Mouse (Mus musculus) lung, postnatal 0 days (tissue): ENCODE measurements around the gene Nrg4. TPM values are rescaled to one million over a fixed set of nuclear protein-coding genes. Genes with fewer than 3 reads are reported as not detected.
"Not testable (repeated sequence)": the region's sequence is repeated elsewhere in the genome, so short reads cannot be mapped to it uniquely, and the experiment has no call there.

Experiments used
- ATAC-seq: fragments of 200-750 bp; cut with Nextera tagmentation; 2 replicates; pipeline ENCODE4 v1.8.0; 2017; ENCODE audit warnings: moderate library complexity
- DNase-seq: peaks from one replicate; pipeline ENCODE4 v3.0.0-alpha.2; 2016; ENCODE audit warnings: low spot score
- H3K27ac ChIP-seq: fragments of 300-500 bp; sonication (generic); 2 replicates; pipeline ENCODE4 v1.5.1; 2014; ENCODE audit warnings: antibody characterized with exemption, mild to moderate bottlenecking, low read length, mixed read lengths
- H3K27me3 ChIP-seq: fragments of 300-500 bp; sonication (generic); replicated peaks from 2 replicates; pipeline ENCODE4 v1.6.1; 2014; ENCODE audit warnings: low read length, mixed read lengths; ENCODE audit not compliant: insufficient read depth
- H3K36me3 ChIP-seq: fragments of 300-500 bp; sonication (generic); 2 replicates; pipeline ENCODE4 v1.6.1; 2014; ENCODE audit warnings: low read length, mixed read lengths; ENCODE audit not compliant: insufficient read depth
- H3K4me1 ChIP-seq: fragments of 300-500 bp; sonication (generic); 2 replicates; pipeline ENCODE4 v1.6.1; 2014; ENCODE audit warnings: antibody characterized with exemption, low read depth, low read length, mixed read lengths; ENCODE audit not compliant: insufficient read depth
- H3K4me2 ChIP-seq: fragments of 300-500 bp; sonication (generic); replicated peaks from 2 replicates; pipeline ENCODE4 v1.6.1; 2014; ENCODE audit warnings: low read depth, mild to moderate bottlenecking, low read length, moderate library complexity, mixed read lengths
- H3K4me3 ChIP-seq: fragments of 300-500 bp; sonication (generic); 2 replicates; pipeline ENCODE4 v1.5.1; 2014; ENCODE audit warnings: low read depth, low read length
- H3K9ac ChIP-seq: fragments of 300-500 bp; sonication (generic); replicated peaks from 2 replicates; pipeline ENCODE4 v1.6.1; 2014; ENCODE audit warnings: low read depth, mild to moderate bottlenecking
- H3K9me3 ChIP-seq: fragments of 300-500 bp; sonication (generic); 2 replicates; pipeline ENCODE4 v1.6.1; 2016; ENCODE audit warnings: low read length, mixed read lengths
- CTCF ChIP-seq: IDR thresholded peaks from 2 replicates; pipeline ENCODE4 v1.5.1; 2016; ENCODE audit warnings: antibody characterized with exemption, mild to moderate bottlenecking
- EP300 ChIP-seq: IDR thresholded peaks from 2 replicates; pipeline ENCODE4 v1.6.1; 2016; ENCODE audit warnings: antibody characterized with exemption, mild to moderate bottlenecking, control low read depth
- WGBS: fragments of 180-500 bp; shearing (Covaris S2); extraction: QIAGEN DNeasy Blood & Tissue Kit; methylation state at CpG from one replicate; pipeline ENCODE4 v1.1.7; 2014; 5-methylcytosine and 5-hydroxymethylcytosine counted together
- polyA plus RNA-seq: library from polyadenylated mRNA; unstranded; fragments of >200 nt; fragmentation: Nextera tagmentation; extraction: Ambion mirVana; gene quantifications from 2 replicates; pipeline ENCODE4 v1.2.1, GENCODE M21; 2015

The Nrg4 gene
- polyA plus RNA-seq, 1 experiment from 2014 or later = 1.4 TPM

- Histone ChIP-seq H3K4me1 (no peaks in the 10 kb centered on the region), H3K9me3 (no peaks in the 10 kb centered on the region), H3K27me3 (no peaks in the 10 kb centered on the region), H3K9ac (no peak overlapping the region), H3K27ac (no peak overlapping the region), H3K4me3 (no peak overlapping the region), H3K4me2 (no peak overlapping the region), H3K36me3 (no peaks in the 10 kb centered on the region)
- 81% methylated on average over 4 of the region's 4 CpGs for WGBS
- DNase-seq (no peak), ATAC-seq (no peak)
- TF ChIP-seq EP300 (no peak), CTCF (no peak)
These were observed 78.2 kb downstream of the Nrg4 start for GRCm38 (mm10) chr9:55248465-55248864.

- no peak overlapping the region for H3K27ac ChIP-seq
- WGBS = 89% methylated on average over 4 of the region's 4 CpGs
- DNase-seq (no peak), ATAC-seq (no peak)
- no peaks in the 10 kb centered on the region for H3K27me3 ChIP-seq
- no peaks in the 10 kb centered on the region for H3K9me3 ChIP-seq
- no peak for TF ChIP-seq CTCF
- no peak for TF ChIP-seq EP300
- no peak overlapping the region for H3K4me3 ChIP-seq
- no peaks in the 10 kb centered on the region for H3K36me3 ChIP-seq
- no peaks in the 10 kb centered on the region for H3K4me1 ChIP-seq
- no peak overlapping the region for H3K4me2 ChIP-seq
- H3K9ac ChIP-seq = no peak overlapping the region
These were observed 79.7 kb downstream of the Nrg4 start for GRCm38 (mm10) chr9:55246918-55247317.

GRCm38 (mm10) chr9:55246440-55246839 is 80.2 kb downstream of the Nrg4 start:
- no peak for ATAC-seq
- 54% methylated on average over 8 of the region's 8 CpGs for whole genome bisulfite sequencing

GRCm38 (mm10) chr9:55245057-55245750 is 81.4 kb downstream of the Nrg4 start:
- H3K36me3 ChIP-seq, H3K9me3 ChIP-seq, H3K27ac ChIP-seq, H3K27me3 ChIP-seq, H3K4me3 ChIP-seq, H3K9ac ChIP-seq, ATAC-seq, H3K4me2 ChIP-seq, DNase-seq, H3K4me1 ChIP-seq: not testable (repeated sequence)
- 79% methylated on average over 1 of the region's 1 CpGs for WGBS

More at GRCm38 (mm10) chr9:55246440-55246839, 80.2 kb downstream of the Nrg4 start:
- H3K36me3 ChIP-seq = no peaks in the 10 kb centered on the region
- H3K9ac ChIP-seq = no peak overlapping the region
- no peak for DNase-seq
- TF ChIP-seq EP300 = no peak
- no peak for TF ChIP-seq CTCF
- no peaks in the 10 kb centered on the region for H3K4me1 ChIP-seq
- H3K9me3 ChIP-seq = no peaks in the 10 kb centered on the region
- no peak overlapping the region for H3K4me3 ChIP-seq
- H3K27me3 ChIP-seq = no peaks in the 10 kb centered on the region
- no peak overlapping the region for H3K27ac ChIP-seq
- no peak overlapping the region for H3K4me2 ChIP-seq

- Histone ChIP-seq H3K4me2 (no peak overlapping the region), H3K4me3 (no peak overlapping the region), H3K27me3 (no peaks in the 10 kb centered on the region), H3K27ac (no peak overlapping the region), H3K36me3 (no peaks in the 10 kb centered on the region), H3K9ac (no peak overlapping the region), H3K9me3 (no peaks in the 10 kb centered on the region), H3K4me1 (no peaks in the 10 kb centered on the region)
- WGBS = 65% methylated on average over 3 of the region's 3 CpGs
- ATAC-seq (no peak), DNase-seq (no peak)
- TF ChIP-seq CTCF (no peak), EP300 (no peak)
These were observed 82.6 kb downstream of the Nrg4 start for GRCm38 (mm10) chr9:55244079-55244478.

- 63% methylated on average over 3 of the region's 3 CpGs for WGBS
- Histone ChIP-seq H3K4me3 (no peak overlapping the region), H3K4me1 (no peaks in the 10 kb centered on the region), H3K9ac (no peak overlapping the region), H3K4me2 (no peak overlapping the region), H3K27ac (no peak overlapping the region), H3K36me3 (no peaks in the 10 kb centered on the region), H3K9me3 (no peaks in the 10 kb centered on the region), H3K27me3 (no peaks in the 10 kb centered on the region)
- ATAC-seq (no peak), DNase-seq (no peak)
- TF ChIP-seq EP300 (no peak), CTCF (no peak)
These were observed 83.4 kb downstream of the Nrg4 start for GRCm38 (mm10) chr9:55243280-55243679.
